Mouse (Mus musculus): Measurements from ENCODE around the gene Polk.
A peak's percentile ranks its signal among the peaks of the same experiment; 100 is the strongest.

Gene Polk

DNA sequence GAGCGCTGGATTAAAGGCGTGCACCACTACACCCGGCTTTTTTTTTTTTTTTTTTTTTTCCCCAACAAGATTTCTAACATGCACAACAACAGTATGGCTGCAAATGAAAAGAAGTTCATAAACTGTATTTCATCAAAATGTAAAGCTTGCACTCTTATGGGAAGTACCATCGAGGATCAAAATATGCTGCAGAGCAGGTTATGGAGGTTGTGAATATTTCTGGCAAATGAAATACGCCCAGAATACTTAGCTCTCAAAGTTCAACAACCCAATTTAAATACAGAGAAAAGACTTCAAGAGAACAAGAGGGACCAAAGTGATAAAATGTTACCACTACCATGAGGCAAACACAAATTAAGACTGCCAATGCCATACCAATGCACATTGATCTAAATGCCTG lies 73.7 kb downstream of the Polk start:
- DNase-seq (ENCODE audit: low read depth, low spot score) = no peak

DNA sequence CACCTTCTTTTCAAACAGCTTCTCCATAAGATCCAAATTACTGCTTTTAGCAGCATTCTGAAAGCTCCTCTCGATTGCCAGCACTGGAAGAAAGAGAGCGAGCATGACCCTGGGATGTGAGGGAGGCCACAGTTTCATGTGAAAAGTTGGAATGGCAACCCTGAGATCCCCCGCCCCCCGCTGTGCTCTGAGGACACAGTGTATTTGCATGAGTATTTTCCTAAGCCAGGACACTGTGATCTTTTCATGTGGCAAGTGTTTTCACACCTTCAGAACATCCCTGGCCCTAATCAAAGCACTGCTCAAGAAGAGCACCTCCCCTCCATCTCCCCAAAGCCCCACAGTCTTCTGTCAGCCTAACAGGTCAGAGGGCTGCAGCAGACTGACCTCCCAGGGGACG lies 77.1 kb downstream of the Polk start:
- DNase-seq (ENCODE audit: low read depth, low spot score) = no peak

DNA sequence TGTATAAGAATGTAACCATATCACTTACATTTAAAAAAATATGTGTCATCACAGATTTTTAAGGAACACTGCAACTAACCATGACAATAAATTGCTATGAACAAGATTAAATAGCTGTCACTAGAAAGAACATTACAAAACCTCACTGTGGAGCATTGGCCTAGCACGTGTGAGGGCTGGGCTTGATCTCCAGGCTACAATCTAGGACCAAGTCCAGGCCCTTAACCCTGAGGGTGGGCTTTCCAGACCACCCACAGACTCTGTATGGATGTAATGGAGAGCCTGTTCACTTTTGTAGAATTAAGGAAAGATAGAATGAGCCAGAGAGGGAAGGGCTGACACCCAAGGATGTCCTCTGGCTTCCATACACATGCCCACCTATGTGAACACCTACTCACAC lies 79.7 kb downstream of the Polk start:
- DNase-seq (ENCODE audit: low read depth, low spot score) = no peak

DNA sequence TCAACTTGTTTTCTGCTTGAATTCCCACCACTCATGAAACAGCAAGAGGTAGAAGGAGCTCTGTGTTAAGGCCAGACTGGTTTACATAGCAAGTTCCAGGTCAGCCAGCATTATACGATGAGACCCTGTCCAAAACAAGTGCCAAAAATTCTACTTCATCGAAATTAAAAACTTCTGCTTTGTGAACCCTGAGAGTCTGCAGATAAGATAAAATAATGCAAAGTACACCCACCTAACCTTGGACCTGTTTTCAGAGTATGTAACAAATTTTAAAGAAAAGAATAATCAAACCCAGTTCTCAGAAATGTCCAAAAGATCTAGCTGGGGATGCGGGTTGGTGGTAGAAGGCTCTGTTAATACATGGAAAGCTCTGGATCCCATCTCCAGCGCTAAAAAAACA lies 83.8 kb downstream of the Polk start:
- DNase-seq (ENCODE audit: low read depth, low spot score) = no peak

DNA sequence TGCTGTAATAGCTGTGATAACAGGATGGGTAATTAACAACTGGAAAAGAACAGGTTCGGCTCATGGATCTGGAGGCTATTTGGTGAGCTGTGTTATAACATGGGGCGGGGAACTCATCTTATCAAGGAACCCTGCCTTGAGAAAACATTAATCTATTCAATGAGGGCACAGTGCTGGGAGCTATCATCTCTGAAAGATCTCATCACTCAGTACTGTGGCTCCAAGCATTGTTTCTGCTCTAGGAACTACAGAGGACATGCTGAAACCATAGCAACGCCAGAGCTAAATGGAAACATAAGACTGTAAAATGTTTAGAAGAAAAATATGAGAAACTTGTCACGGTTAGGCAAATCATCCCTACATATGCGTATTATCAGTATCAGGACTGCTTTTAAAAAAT lies 84.4 kb downstream of the Polk start:
- no peak for DNase-seq (ENCODE audit: low read depth, low spot score)

DNA sequence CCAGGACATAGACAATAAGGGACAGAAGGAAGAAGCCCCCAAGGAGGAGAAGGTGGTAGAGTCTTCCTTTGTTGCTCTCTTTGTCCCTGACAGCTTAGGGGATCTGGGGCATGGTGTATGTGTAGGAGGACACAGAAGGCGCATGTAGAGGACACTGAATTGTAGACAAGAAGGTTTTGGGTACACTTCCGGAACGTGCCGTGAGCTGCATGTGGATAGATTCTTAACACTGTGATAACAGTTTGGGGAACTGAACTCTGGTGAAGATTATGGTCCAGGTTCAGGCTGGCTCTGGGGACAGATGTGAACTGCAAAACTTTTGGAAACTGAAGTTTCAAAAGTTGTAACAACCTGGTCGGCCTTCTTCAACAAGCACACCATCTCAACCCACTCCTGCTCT lies 84.8 kb downstream of the Polk start:
- DNase-seq (ENCODE audit: low read depth, low spot score) = no peak

DNA sequence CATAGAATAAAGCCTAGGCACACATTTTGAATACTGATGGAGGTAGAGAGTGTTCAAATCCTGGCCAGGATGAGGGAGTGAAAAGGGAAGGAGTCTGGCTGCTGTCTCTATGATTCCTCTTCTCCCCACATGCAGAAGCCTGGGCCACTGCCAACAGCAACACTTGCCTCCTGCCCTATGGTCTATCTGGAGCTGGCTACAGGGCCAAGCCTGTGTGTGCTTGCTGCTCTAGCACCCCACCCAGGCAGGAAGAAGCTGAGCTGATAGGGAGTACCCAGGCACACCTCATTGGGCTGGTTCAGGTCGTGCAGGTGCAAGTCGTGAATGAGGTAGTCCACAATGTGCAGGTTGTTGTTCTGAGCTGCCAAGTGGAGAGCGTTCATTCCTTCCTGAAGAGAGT lies 88.1 kb downstream of the Polk start:
- no peak for DNase-seq (ENCODE audit: low read depth, low spot score)

DNA sequence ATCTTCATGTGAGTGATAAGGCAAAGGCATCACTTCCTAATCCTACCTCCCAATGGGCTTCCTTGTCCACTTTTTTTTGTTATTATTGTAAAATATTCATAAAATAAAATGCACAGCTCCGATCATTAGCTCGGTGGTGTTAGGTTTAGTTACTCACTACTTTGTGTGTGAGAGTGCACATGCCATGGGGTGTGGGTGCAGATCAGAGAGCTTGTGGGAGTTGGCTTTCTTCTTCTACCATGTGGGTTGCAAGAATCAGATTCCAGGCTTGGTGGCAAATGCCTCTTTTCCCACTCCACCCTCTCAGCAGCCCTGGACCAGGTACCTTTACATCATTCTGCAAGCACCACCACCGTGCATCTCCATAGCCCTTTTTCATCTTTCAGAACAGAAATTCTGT lies 89.8 kb downstream of the Polk start:
- no peak for DNase-seq (ENCODE audit: low read depth, low spot score)

DNA sequence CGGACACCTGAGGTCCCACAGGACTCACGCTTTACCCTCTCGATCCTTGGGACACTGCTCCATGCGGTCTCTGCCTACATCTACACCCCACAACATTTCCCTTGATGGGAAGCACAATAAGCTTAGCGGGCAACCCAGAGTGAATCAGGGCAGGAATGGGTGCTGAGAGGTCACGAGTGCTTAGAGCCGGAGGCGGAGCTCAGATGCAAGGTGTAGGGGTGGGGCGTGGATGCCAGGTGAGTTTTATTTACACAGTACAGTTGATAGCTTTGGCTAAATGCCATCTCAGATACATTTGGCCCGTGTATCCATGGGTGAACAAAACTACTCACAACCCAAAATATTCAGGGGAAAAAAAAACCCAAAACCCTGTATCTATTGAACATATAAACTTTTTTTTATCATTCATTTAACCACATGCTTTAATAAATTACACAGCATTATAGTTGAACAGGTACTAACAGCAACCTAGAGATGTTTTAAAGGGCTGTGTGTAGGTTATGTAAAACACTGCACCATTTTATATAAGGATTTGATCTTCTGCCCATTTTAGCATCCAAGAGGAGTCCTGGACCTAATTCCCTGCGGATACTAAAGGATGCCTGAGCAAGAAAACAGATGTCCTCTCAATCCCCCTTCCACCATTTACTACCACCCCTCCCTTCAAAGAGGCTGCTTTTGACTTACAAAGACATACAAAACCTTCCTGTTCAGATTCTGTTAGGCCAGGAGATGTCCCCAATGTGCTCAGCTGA lies 90.8 kb downstream of the Polk start:
- no peak for DNase-seq (ENCODE audit: low read depth, low spot score)

DNA sequence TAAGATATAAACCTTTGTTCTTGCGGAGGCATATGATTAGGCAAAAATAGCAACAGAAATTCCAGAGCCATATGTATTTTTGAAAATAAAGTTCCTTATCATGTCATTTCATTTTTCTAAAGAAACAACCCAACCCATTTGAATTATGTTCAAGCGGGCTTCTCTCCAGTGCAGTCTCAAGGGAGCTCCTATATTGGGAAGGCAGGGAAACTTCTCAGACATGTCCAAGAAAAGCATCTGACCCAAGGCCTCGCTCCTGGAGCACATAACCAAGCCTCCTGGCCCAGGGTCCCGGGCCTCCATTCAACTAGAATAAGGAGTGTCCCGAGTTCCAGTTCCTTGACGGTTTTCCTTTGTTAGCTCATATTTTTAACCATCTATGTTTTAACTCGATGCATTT lies 91.5 kb downstream of the Polk start:
- DNase-seq (ENCODE audit: low read depth, low spot score) = peak; percentile 23

DNA sequence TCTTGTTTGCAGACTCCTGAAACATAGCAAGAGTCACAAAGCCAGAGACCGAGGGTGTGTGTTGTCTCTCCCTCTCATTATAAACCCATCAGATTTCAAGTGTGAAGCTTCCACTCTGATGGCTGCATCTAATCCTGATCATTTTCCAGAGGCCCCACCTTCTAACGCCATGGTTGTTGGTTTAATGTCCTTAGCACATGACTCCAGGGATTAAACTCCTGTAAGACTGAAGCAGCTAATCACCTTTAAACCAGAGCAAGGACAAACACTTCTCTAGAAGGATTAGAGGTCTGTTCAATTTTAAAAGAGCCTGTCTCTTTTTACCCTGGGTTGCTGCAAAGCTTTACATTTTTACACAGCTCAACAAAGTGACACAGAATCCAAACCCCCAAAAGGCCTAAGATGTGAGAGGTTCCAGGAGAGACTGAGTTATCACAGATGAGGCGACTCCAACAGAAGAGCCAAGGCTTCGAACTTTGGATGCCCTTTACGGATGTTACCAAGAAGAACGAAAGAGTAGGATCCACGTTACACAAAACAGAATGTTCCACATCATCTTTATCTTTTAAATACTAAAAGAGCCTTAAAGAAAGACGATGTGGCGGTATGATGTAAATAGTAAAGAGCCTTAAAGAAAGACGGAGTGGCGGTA lies 92.0 kb downstream of the Polk start:
- DNase-seq (ENCODE audit: low read depth, low spot score) = no peak

DNA sequence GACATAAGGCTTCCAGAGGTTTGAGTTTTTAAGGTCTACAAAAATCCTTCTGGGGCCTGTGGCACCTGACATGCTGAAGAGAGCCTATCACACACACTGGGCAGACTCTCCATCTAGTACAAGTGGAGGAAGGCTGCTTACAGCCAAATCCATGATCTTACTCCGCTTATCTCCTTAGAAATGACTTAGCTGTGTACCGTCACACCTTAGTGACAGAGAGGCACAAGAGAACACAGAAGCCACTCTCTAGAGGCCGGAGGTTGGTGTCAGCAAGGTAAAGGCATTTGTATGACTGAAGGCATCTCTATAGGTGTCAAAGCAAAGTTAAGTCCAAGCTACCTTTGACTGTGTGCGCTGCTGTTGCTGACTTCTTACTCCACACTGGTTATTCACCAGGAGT lies 101.9 kb downstream of the Polk start:
- no peak for DNase-seq (ENCODE audit: low read depth, low spot score)

DNA sequence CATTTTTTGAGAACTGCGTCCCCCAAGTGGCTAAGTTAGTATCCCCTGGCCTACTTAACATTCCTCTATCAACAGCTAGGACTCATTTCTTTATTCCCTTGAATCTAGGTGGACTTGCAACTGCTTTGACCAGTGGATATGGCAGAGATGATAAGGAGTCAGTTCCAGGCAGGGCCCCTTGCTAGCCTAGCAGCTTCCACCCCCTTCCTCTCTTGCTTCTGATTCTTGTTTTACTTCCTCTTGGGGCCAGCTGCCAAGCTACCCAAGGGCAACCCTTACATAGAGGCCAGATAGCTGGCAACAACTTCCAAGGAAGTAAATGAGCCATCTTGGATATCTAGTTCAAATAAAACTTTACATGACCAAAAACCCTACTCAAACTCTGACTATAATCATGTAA lies 105.5 kb downstream of the Polk start:
- DNase-seq (ENCODE audit: low read depth, low spot score) = no peak

DNA sequence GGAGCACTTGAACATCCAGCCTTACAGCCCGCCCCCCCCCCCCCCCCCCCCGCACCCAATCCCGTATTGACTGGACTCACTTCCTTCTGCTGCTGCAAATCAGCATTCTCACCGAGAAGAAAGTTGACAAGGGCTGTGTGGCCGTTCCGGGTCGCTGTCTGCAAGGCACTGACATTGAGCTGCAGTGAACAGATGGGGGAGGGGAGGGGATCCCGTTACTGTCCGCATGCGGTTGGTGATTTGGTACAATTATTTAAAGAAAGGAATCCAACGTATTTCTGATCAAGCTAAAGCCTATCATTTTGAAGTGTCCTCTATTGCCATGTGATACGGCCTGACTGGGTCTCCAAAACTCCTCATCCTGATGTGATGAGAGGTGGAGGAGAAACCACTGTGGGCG lies 106.6 kb downstream of the Polk start:
- peak; percentile 15 for DNase-seq (ENCODE audit: low read depth, low spot score)

DNA sequence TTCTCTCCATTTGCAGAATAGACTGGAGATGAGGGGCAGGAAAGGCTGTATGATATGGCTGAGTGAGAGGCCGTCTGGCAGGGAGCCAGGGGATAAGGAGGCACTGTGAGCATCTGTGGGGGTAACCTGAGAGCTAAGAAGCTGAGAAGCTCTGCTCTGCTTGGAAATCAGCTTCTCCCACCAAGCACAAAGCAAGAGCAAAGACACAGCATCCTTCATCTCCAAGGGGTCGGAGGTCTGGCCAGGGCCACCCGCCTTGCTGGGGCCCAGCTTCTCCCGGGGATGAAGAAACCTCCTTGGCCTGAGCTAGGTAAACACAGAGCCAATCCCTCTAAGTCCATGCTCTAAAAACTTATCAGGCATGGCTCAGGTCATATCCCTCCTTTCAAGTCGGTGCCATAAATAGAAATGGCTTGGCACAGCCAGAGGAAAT lies 107.5 kb downstream of the Polk start:
- no peak for DNase-seq (ENCODE audit: low read depth, low spot score)

DNA sequence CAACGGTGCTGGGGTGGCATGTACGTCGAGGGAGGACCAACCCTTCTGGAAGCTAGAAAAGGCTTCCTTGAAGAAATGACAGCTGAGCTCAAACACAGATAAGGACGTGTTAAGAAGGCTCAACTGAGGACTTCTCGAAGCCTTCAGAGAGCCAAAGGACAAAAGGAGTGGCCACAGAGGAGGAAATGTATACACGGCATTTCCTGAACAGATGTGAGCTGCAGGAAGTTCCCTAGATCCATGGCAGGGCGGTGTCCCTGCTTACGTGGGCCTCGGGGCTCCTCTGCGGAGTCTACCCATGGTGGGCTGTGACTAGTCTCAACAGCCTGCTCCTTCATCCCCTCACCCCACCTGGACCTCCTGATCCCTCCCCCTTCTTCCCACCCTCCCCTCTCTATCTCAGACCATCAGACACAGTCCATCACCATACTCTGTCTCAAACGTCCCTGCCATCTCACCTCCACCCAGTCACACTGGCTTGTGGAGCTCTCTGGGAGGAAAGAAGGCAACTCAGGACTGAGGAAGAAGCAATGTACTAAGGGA lies 108.7 kb downstream of the Polk start:
- no peak for DNase-seq (ENCODE audit: low read depth, low spot score)

DNA sequence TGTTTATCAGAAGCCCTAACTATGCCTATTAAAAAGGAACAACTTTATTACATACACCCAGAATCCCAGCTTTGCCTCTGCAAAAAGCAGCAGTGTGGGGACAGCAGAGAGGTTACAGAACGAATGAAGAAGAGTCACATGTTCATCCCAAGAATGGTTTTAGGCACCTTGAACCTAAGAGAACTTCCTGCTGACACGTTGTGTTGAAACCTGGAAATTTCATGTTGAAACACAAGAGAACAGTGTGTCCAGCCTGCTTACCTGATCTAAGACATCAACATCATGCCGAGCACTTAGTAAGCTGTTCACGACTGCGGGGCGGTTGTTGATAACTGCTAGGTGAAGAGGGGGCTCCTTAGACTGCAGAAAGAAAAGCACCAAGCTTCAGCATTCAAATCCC lies 109.3 kb downstream of the Polk start:
- DNase-seq (ENCODE audit: low read depth, low spot score) = no peak

DNA sequence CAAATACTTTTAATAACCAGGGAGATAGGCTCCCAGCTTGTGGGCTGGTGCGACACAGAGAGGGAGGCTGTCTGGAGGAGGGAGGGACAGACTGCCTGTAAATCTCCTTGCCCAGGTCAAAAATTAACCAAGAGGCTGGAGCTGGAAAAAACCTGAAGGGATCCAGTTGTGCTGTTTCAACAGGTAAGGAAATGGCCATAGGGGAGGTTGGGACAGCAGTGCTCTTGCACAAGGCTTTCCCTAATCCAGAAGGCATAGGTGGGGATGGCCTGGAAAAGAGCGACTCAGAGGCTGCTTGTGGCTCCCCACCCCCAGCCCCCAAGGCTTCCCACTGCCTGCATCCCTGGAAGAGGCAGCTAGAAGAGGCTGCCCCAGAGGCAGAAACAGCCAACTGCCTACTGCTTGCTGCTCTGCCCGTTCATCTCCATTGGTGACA lies 110.0 kb downstream of the Polk start:
- DNase-seq (ENCODE audit: low read depth, low spot score) = no peak

DNA sequence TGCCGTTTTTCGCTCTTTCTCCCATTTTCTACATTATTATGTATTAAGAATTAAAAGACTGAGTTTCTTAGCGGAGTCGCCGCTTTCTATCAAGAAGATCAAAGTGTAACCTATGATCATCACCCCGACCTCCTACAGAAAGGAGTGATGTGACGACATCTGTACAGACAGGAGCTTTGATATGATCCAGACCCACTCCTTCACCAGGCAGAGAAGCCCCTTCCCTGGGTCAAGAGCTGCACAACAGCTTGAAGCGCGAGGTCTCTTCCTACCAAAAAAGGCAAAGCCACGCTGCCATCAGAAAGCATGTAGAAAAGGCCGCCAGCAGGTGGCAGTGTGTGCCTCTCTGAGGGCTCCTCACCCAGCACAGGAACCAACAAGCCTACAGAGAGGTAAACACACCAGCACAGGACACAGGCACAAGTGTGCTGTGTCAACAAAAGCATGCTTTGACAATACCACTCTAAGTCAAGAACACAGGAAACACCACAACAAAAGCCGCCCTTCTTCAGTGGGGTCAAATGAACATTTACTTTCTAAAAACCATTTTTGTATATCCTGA lies 110.7 kb downstream of the Polk start:
- peak; percentile 74 for DNase-seq (ENCODE audit: low read depth, low spot score)
